Mouse (Mus musculus) mouse trophoblast stem cell (cell line): ENCODE data around the gene Ly6f.
"Not testable (repeated sequence)": the region's sequence is repeated elsewhere in the genome, so short reads cannot be mapped to it uniquely, and the experiment has no call there.

Experiments used
- in situ Hi-C, 2 experiments: fragments of 300-500 bp; cut with MseI, MboI; formaldehyde crosslinking; loops; 2 replicates in 1 of 2; 3 replicates in 1 of 2; pipeline ENCODE4 v1.15.1; 2025

Ly6f gene

DNA sequence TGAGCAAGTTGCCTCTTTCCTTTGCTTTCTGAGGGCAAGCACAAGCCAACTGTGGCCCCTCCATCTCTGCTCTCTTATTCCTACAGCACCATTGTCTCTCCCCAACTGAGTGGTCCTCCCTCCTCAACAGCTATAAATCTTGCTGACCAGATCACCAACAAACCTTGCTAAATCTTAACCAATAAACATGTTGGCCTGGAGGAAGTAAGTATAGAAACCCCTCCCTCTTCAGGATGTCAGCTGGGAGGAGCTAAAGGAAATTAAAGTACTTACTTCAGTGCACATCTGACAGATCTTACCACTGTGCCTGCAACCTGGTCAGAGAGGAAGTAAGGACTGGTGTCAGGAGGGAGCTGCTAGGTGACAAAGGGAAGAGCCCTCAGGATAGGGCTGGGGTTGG is at the start of gene Ly6f:
Gene Ly6f (plus strand): TSS at position 301 of the 400 bp plus-strand sequence.
- in situ Hi-C loops: no loop called here

- in situ Hi-C loops: no loop called here
Measured at GRCm38 (mm10) chr15:75221942-75222341, 46.3 kb upstream of the Ly6f start.

- in situ Hi-C loops: no loop called here
Measured at GRCm38 (mm10) chr15:75237736-75238288, 30.4 kb upstream of the Ly6f start.

DNA sequence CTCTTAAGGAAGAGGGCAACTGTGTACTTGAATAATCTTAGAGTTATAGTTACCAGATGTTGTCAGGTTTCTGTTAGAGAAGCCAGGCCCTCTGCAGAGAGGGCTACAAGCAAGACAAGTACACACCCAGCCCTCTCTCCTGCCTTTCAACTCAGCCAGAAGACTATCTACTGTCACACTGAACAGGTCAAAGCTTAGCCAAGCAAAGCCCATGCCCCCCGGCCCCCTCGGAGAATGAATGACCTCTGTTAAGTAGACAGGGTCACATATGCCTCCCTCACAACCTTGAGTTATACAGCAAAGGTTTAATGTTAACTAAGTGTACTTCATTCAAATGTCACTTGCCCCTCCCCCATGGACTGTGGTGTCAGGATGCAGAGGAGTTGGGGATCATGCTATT is 27.7 kb upstream of the Ly6f start:
- in situ Hi-C loops: no loop called here

DNA sequence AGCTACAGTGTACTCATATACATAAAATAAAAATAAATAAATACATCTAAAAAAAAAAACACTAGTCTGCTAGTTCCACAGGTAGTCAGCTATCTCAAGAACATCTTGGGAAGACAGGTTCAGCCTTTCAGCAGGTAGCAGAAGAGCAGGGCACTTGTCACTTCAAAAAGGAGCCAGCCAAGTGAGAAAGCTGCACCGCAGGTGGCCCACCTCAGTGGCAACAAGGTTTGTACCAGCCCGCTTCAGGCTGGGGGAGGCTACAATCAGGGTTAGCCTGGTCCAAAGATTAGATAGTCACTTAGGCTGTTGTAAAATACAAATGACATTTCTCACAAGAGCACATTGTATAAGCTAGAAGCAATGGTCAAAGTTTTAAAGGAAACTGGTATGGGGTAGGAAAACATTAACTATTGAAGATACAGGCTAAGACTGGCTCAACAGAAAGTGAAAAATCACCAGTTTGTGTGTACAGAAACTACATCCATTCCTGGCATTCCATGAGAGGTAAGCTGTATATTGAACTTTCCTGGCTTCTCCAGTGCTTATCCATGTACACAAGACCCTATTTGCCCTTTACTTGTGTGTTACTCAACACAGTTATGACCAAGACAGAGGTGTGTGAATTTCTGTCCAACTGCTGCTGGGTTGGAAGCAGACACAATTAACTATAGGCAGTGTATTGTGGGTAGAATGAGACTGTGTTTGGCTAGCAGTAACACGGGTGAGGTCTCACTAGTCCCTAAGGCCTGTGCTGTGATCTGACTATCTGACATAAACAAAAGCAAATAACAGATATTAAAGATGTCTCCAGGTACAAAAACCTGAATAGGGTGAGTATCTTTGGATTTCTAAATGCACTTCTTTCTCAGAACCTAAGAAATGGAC is 25.2 kb upstream of the Ly6f start:
- in situ Hi-C loops: no loop called here

DNA sequence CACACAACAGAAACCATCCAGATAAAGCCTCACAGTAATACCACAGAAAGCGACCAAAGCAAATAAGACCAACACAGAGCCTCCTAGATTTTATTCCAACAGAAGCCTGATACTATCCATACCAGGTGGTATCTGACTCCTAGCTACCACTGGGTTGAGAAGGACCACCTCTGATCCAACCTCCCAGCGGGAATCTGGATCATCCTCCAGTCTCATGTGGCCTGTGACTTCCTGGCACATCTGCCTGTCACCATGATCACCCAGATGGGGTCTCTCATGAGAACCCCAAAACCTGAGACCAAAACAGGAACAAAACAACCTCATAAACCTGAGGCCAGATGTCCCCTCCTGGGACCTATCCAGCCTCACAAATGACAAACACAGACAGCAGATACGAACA is 13.6 kb upstream of the Ly6f start:
- in situ Hi-C loops: no loop called here

DNA sequence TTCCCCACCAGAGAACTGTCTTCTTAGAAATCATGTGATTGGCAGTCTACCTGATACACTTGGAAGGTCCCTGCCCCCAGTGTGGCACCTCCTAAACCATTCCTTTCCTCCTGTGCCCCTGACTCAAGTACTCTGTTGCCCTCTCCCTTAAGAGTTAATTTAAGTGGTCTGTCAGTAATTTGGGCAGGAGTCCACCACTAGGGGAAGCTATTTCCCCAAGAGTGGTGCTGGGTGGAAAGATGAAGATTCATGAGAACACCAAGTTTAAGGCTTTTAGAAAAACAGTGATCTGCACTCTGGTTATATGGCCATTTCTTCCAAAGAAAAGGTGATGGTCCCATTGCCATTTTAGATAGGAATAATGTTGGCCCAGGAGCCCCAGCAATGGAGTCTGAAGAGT is 2.4 kb upstream of the Ly6f start:
- in situ Hi-C loops: no loop called here

- in situ Hi-C loops: no loop called here
Measured at GRCm38 (mm10) chr15:75266626-75267025, 1.6 kb upstream of the Ly6f start.

DNA sequence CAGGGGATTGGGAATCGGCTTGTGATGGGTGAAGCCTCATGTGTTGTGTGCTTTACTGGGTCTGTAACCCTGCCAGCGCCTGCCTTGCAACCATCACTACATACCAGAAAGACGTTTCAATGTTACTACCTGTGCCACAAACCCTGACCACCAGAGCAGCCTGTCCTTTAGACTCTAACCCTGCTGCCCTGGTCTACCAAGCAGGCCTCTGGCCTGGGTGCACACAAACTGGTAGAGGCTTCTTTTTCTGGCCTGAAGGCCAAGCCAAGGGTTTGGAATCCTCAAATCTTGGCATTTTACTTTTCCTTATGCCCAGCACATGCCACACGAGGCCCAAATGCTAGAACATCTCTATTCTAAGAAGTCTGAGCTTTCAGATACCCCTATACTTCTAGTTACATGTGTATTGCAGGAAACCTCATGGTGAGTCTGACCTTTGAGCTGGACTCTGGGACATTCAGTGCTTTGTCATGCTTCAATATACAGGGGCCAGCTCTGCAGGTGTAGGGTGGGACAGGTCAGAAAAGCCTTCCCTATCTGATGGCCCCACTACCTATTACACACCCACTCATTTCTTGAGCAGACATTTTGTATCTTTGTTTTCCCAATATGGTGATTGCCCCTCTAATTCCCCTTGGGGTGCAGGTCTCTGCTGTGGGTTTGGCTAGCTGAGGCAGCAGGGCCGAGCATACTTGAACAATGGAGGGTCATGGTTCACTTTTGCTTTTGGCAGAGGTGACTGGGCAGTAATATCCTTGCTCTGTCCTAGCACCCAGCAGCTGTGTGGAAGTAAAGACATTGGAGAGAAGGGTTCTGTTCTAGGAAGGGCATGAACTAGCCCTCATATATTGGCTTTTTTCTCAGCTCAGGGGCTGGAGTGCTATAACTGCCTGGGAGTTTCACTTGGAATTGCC is 952 bp downstream of the Ly6f start:
- in situ Hi-C loops: no loop called here

DNA sequence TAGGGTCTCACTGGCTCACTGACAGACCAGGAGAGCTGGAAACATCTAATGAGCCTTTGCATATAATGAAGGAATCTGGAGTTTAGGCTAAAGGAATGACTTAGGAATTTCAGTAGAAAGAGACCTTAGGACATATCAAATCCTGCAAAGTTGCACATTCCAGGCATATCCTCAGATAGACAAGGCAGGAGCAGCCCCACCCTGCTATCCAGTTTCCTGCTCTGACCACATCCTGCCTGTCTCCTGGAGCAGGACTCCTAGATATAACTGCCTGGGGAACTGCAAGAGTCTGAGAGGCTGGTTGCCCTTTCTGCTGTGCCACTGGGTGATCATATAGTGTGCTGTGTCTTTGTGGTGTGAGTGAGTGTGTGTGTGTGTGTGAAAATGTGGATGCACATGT is 1.9 kb downstream of the Ly6f start:
- in situ Hi-C loops: no loop called here

- in situ Hi-C loops: no loop called here
Measured at GRCm38 (mm10) chr15:75270691-75271362, 2.6 kb downstream of the Ly6f start.

DNA sequence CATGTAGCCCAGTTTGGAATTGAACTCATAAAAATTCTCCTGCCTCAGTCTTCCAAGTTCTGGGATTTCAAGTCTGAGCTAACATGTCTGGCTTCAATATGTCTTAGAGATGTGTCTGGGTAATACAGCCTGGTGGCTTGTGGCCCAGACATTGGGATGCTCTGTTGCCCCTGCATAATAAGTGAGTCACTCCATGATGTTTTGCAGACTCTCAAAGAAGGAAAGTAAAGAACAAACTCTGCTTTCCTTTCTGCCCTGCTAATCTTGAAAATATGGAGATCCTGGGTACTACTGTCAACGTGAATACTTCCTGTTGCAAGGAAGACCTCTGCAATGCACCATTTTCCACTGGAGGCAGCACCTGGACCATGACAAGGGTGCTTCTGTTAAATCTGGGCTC is 3.2 kb downstream of the Ly6f start:
- in situ Hi-C loops: no loop called here

DNA sequence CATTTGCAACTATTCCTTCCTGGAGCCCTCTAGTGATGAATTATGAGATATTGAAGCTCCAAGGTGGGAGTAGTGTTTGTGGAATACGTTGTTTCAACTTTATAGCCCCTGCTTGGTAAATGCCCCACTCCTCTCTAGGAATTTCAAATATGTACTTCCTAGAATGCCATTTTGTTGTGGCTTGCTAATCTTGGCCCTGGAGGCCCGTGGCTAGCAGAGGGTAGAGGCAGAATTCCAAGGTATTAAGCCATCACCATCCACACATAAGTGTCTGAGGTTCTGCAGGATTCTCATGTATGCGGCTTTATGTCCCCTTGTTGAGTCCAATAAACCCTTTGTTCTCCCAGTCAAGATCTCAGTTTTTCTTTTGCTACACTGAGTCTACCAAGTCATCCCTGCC is 3.7 kb downstream of the Ly6f start:
- in situ Hi-C loops: no loop called here

DNA sequence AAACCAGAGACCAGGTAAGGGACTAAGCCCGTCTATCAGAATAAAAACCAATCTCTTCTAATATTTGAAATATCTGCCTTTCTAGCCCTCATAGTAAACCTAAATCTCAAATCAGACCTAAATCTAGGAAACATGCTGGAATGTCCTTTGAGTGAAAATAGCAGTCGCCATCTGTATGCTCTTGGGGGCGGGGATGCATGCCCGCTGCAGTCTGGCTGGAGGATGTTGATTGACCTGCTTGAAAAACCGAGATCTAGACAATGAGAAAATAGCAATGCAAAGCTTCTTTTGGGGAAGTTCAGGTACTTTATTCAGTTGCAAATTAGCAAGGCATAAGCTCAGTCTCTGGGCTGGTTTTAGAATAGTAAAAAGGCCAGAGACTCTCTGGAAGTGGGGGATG is 13.8 kb downstream of the Ly6f start:
- in situ Hi-C loops: not testable (repeated sequence)

DNA sequence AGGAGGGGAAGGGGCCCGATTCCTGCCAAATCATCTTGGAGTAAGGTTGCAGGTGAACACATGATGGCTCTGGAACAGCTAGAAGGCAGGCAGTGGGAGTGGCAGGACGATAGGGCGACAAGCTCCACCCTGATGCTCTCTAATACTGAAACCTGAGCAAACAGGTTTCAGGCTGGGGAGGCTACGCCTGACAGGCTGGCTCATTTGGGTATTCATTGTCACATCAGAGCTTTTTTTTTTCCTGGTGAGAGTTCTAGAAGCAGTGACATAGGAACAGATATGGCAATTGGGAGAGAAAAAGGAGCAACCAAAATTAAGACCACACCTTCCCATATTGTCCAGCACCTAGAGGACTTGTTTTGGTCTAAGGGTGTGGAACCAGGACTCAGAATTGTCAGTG is 18.3 kb downstream of the Ly6f start:
- in situ Hi-C loops: not testable (repeated sequence)

DNA sequence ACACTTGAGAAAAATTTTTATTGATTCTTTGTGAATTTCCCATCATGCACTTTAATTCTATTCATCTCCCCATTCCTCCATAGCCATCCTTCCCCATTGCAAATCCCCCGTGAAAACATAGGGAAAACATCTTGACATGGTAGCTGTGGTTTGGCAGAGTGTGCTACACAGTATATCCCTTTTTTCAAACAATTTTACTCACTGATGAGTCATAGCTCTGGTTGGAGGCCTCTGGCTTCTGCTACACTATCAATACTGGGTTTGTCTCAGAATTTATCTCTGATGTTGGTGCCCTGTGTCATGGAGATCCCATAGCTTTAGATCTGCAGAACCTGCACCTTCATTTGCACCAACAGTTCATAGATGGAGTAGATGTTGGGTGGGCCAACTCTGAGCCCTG is 24.2 kb downstream of the Ly6f start:
- in situ Hi-C loops: no loop called here

DNA sequence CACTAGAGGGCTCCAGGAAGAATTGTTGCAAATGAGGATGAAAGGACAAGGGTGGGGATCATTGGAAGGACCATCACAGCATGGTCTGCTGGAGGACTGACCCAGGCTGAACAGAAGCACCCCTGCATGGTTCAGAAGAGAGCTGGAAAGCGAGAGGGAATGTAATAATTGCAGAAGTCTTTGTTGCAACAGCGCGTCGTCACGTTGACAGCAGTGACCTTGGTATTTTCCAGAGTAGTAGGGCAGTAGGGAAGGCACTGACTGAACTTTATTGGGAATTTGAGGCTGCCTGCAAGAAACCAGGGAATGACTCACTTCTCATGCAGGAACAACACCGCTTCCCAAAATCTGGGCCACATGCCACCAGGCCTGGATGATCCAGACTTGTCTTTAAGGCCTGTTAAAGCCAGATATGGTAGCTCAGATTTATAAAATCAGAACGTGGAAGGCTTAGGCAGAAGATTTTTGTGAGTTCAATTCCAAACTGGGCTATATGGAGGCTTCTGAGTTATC is 25.7 kb downstream of the Ly6f start:
- in situ Hi-C loops: no loop called here

GRCm38 (mm10) chr15:75306101-75306500 is 37.9 kb downstream of the Ly6f start:
- in situ Hi-C loops: no loop called here

- in situ Hi-C loops: no loop called here
Measured at GRCm38 (mm10) chr15:75309186-75309585, 41.0 kb downstream of the Ly6f start.

GRCm38 (mm10) chr15:75309946-75310345 is 41.7 kb downstream of the Ly6f start:
- in situ Hi-C loops: no loop called here

GRCm38 (mm10) chr15:75314421-75314820 is 46.2 kb downstream of the Ly6f start:
- in situ Hi-C loops: no loop called here

- in situ Hi-C loops: no loop called here
Measured at GRCm38 (mm10) chr15:75317255-75317654, 49.0 kb downstream of the Ly6f start.
